Mouse (Mus musculus) kidney, adult 2 months (tissue): ENCODE results near the gene Mael.

ENCODE experiments used
- CTCF ChIP-seq: fragments of 200-500 bp; conservative IDR thresholded peaks from 2 replicates; pipeline ENCODE4 v1.5.1; 2011; ENCODE audit warnings: low read depth, mild to moderate bottlenecking, control low read depth, low read length, moderate library complexity, mixed read lengths; ENCODE audit not compliant: insufficient read depth, insufficient read length
- POLR2A ChIP-seq: fragments of 200-500 bp; IDR thresholded peaks from one replicate; pipeline ENCODE4 v1.6.1; 2011; ENCODE audit warnings: low read depth, low read length, control low read depth

DNA sequence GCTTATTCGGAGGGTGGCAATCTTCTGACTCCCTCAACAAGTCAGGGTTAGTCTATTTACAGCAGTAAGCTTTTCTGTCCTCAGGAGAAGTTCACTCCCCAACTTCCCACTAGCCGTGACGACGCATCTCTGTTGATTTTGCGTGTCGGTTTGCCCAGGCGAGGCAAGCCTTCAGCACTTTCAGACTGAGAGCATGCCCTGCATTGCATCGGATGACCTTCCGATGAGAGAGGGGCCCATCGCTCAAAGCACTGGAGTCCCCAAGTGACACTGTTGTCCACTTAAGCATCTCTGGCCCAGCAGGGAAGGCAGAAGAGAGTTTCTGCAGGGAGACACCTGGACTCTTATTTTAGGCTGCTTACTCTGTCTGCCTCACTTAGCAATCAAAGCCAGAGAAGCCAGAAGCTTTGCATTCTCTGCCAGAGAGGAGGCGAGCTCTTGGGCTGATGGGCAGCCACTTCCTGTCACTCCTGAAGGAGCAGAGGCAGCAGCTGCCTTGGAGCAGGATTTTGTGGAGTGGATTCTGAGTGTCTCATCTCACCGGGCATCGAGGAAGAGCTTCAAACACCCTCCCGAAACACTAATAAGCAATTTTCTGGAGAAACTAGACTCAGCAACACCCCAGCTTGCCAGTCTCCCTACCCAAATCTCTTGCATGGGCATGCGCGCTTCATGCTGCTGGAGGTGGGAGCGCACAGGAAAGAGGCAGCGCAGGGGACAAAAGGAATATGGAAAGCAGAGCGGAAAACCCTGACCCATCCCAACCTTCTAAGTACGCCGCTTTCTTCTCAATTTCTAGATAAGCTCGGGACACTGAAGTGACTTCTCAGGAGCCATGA lies 53.9 kb downstream of the Mael start:
- TF ChIP-seq CTCF (no peak), POLR2A (no peak)
